34 mouse cellular contexts compared by ENCODE assay signal in genomic region chr6:92845898-92846297, GRCm38 (mm10). TPM values are rescaled to one million over a fixed set of nuclear protein-coding genes. Genes with fewer than 3 reads are reported as not detected.
DNase-seq lines count a peak whose midpoint lies in the region; ATAC-seq and TF ChIP-seq lines count a peak whose summit lies in the region.
"Had no signal": no experiment of that assay in that cellular context is flagged by ENCODE, and none has a peak within 500 bp of the region (broad histone marks: within the 10 kb centered on the region; RNA-seq: fewer than 3 reads in every experiment).

No protein-coding gene starts in this region.

- H3K4me2 ChIP-seq in heart, embryonic 13.5 days = no peak overlapping the region
- H3K4me2 ChIP-seq: forebrain, embryonic 13.5 days; hindbrain, embryonic 15.5 days; kidney, embryonic 15.5 days; limb, embryonic 15.5 days; liver, embryonic 13.5 days; lung, embryonic 14.5 days; midbrain, embryonic 12.5 days; neural tube, embryonic 13.5 days had no signal

- ATAC-seq in heart, embryonic 13.5 days (ENCODE audit: extremely low read depth, insufficient number of reproducible peaks, low FRiP score, low TSS enrichment) = no peak
- ATAC-seq in cerebellum, adult (ENCODE audit: insufficient number of reproducible peaks, low FRiP score, low TSS enrichment) = no peak
- ATAC-seq: activated CD4-positive, CD25-positive, alpha-beta regulatory T cell, adult 4 months; forebrain, embryonic 13.5 days had no signal

- 61% methylated on average over 8 of the region's 8 CpGs for WGBS in heart, embryonic 13.5 days

- DNase-seq in heart, adult 18-20 months = peak; percentile 22 to 47
- DNase-seq in heart, postnatal 10 days = no peak
- no peak for DNase-seq in heart, postnatal 14 days
- DNase-seq in layer of hippocampus, adult 2 months (ENCODE audit: low spot score in 2 of 2) = no peak
- DNase-seq in layer of hippocampus, postnatal 25 days (ENCODE audit: extremely low spot score in 1 of 2, low spot score in 1 of 2) = no peak
- DNase-seq in brain, adult 2 months (ENCODE audit: low read depth, low spot score) = peak; percentile 26
- DNase-seq: cerebellum, adult 8-10 months; cerebellum, postnatal 25 days; gastrocnemius, postnatal 14 days; kidney, adult 18-20 months; kidney, postnatal 25 days; liver, embryonic 13.5 days; lung, embryonic 14.5 days; right cerebral cortex, postnatal 4 days had no signal

- H3K4me1 ChIP-seq in heart, embryonic 13.5 days = peaks cover 47% of the 10 kb centered on the region
- H3K4me1 ChIP-seq: liver, embryonic 13.5 days had no signal

- H3K27ac ChIP-seq in heart, embryonic 13.5 days (replicated peaks) = peak overlapping the region; percentile 73
- H3K27ac ChIP-seq in layer of hippocampus, adult 2 months = peak overlapping the region; percentile 43; the same call in 1 of the 2 replicates
- H3K27ac ChIP-seq: forebrain, embryonic 13.5 days; hindbrain, embryonic 15.5 days; kidney, embryonic 15.5 days; limb, embryonic 10.5 days; limb, embryonic 15.5 days; liver, embryonic 13.5 days; midbrain, embryonic 12.5 days; neural tube, embryonic 13.5 days; stomach, postnatal 0 days had no signal

- no peaks in the 10 kb centered on the region for H3K27me3 ChIP-seq in heart, embryonic 13.5 days (replicated peaks)
- H3K27me3 ChIP-seq: CH12.LX; forebrain, embryonic 13.5 days; hindbrain, embryonic 15.5 days; kidney, embryonic 15.5 days; limb, embryonic 15.5 days; liver, embryonic 13.5 days; midbrain, embryonic 12.5 days; neural tube, embryonic 13.5 days had no signal

- H3K9ac ChIP-seq in heart, embryonic 13.5 days = no peak overlapping the region
- H3K9ac ChIP-seq: forebrain, embryonic 13.5 days; hindbrain, embryonic 15.5 days; kidney, embryonic 15.5 days; limb, embryonic 15.5 days; liver, embryonic 13.5 days; lung, embryonic 14.5 days; midbrain, embryonic 12.5 days; neural tube, embryonic 13.5 days had no signal

- H3K4me3 ChIP-seq in heart, embryonic 13.5 days = no peak overlapping the region
- no peak overlapping the region for H3K4me3 ChIP-seq in layer of hippocampus, adult 2 months
- H3K4me3 ChIP-seq: forebrain, embryonic 13.5 days; hindbrain, embryonic 15.5 days; kidney, embryonic 15.5 days; limb, embryonic 10.5 days; limb, embryonic 15.5 days; liver, embryonic 13.5 days; midbrain, embryonic 12.5 days; neural tube, embryonic 13.5 days had no signal

- TF ChIP-seq CTCF in layer of hippocampus, adult 2 months (conservative IDR thresholded peaks at IDR 0.05) = no peak

- H3K9me3 ChIP-seq in heart, embryonic 13.5 days = no peaks in the 10 kb centered on the region
- H3K9me3 ChIP-seq: forebrain, embryonic 13.5 days; hindbrain, embryonic 15.5 days; kidney, embryonic 15.5 days; limb, embryonic 10.5 days; limb, embryonic 15.5 days; liver, embryonic 13.5 days; midbrain, embryonic 12.5 days; neural tube, embryonic 13.5 days had no signal

- H3K36me3 ChIP-seq in heart, embryonic 13.5 days = peaks cover 27% of the 10 kb centered on the region
- H3K36me3 ChIP-seq: hindbrain, embryonic 15.5 days; limb, embryonic 10.5 days; liver, embryonic 13.5 days; midbrain, embryonic 12.5 days; neural tube, embryonic 13.5 days had no signal

- intact Hi-C loops in heart, postnatal 10 days (cut with DNase I) = no loop called here
- intact Hi-C loops in heart, postnatal 14 days (cut with DNase I) = no loop called here

RNA-seq across cellular contexts. Expression of gene Gm15737, which starts 23.3 kb away (rescaled TPM):
- total RNA-seq in heart, adult 18-20 months (2021) = under 1 TPM; 0.10 to 0.28 TPM
- total RNA-seq in heart, postnatal 10 days (2021) = under 1 TPM; 0.07 to 0.36 TPM
- 0.22 and 0.24 TPM in 2 replicates for polyA plus RNA-seq in heart, embryonic 13.5 days (2015; fragmentation: Nextera tagmentation; extraction: Ambion mirVana)
- under 1 TPM; 0.36 to 0.37 TPM for total RNA-seq in heart, postnatal 14 days (2021)
- not detected for total RNA-seq in layer of hippocampus, adult 2 months (2021)
- total RNA-seq in layer of hippocampus, postnatal 25 days (2021) = not detected
- total RNA-seq: adrenal gland, postnatal 36 days; CH12.LX; hematopoietic stem cell, adult 5-6 weeks; layer of hippocampus, adult 8-10 months; left cerebral cortex, postnatal 10 days; megakaryocyte, adult 5-6 weeks had no signal
- polyA plus RNA-seq: activated CD4-positive, CD25-positive, alpha-beta regulatory T cell, adult 4 months; C2C12; embryonic facial prominence, embryonic 11.5 days; forebrain, embryonic 13.5 days; hindbrain, embryonic 15.5 days; limb, embryonic 10.5 days; liver, embryonic 13.5 days; midbrain, embryonic 12.5 days; neural tube, embryonic 13.5 days; spleen, adult 2 months had no signal

RNA-seq across cellular contexts. Expression of gene A730049H05Rik, which starts 29.6 kb away (rescaled TPM):
- total RNA-seq in heart, adult 18-20 months (2021) = not detected
- total RNA-seq in heart, postnatal 10 days (2021) = under 1 TPM in 1 of 2 experiments, not detected in 1; 0.38 TPM
- 4.0 and 5.6 TPM in 2 replicates for polyA plus RNA-seq in heart, embryonic 13.5 days (2015; fragmentation: Nextera tagmentation; extraction: Ambion mirVana)
- total RNA-seq in heart, postnatal 14 days (2021) = under 1 TPM; 0.12 to 0.22 TPM
- total RNA-seq in layer of hippocampus, adult 2 months (2021) = under 1 TPM; 0.15 to 0.27 TPM
- total RNA-seq in layer of hippocampus, postnatal 25 days (2021) = under 1 TPM in 1 of 2 experiments, not detected in 1; 0.12 TPM
- total RNA-seq: CH12.LX; gastrocnemius, postnatal 14 days; hematopoietic stem cell, adult 5-6 weeks; left cerebral cortex, postnatal 10 days; megakaryocyte, adult 5-6 weeks had no signal
- polyA plus RNA-seq: activated CD4-positive, CD25-positive, alpha-beta regulatory T cell, adult 4 months; C2C12 had no signal

Comparison
In these comparisons a context has a peak if more than half of its experiments do, and no peak if none do; other contexts are left out.
1. DNase-seq: peak in heart, adult 18-20 months (2 of 2) and brain, adult 2 months (single experiment); none in heart, postnatal 10 days (0 of 2), heart, postnatal 14 days (0 of 2), layer of hippocampus, adult 2 months (0 of 2) and layer of hippocampus, postnatal 25 days (0 of 2).